Mouse (Mus musculus) adipose tissue, adult 10 weeks (tissue): ENCODE results near the gene Sh3pxd2b. TPM values are rescaled to one million over a fixed set of nuclear protein-coding genes. Genes with fewer than 3 reads are reported as not detected.

Experiments used
- polyA plus RNA-seq: library from polyadenylated mRNA; stranded (reverse); fragments of 350-450 nt; fragmentation: Illumina TruSeq; extraction: RNeasy Lipid Tissue Mini Kit (QIAGEN cat#74804); gene quantifications from one replicate; pipeline ENCODE4 v1.2.3, GENCODE M21; 2014; ENCODE audit warnings: low read depth, low replicate concordance

The Sh3pxd2b gene
- 10.1 TPM for polyA plus RNA-seq

GRCm38 (mm10) chr11:32347607-32348432 is at the start of gene Sh3pxd2b:
Sh3pxd2b (plus strand) TSS chr11:32347820.

GRCm38 (mm10) chr11:32299865-32300264 is 47.8 kb upstream of the Sh3pxd2b start, which contains the start of gene Hbq1a:
Hbq1a (plus strand) TSS chr11:32300069.

GRCm38 (mm10) chr11:32454800-32455506 is 107.3 kb downstream of the Sh3pxd2b start, which contains the start of gene Ubtd2:
Ubtd2 (plus strand) TSS chr11:32455370.

Other genes starting within 250 kb of the Sh3pxd2b start
- 0.55 TPM for gene Il9r, start 147.5 kb upstream of the Sh3pxd2b start, polyA plus RNA-seq
- 16.7 TPM for gene Snrnp25, start 142.4 kb upstream of the Sh3pxd2b start, polyA plus RNA-seq
- gene Rhbdf1, start 125.5 kb upstream of the Sh3pxd2b start, polyA plus RNA-seq, result 39.0 TPM
- gene Mpg, start 121.3 kb upstream of the Sh3pxd2b start, polyA plus RNA-seq, result 38.6 TPM
- gene Nprl3, start 80.1 kb upstream of the Sh3pxd2b start, polyA plus RNA-seq, result 46.6 TPM
- gene Hba-x, start 71.4 kb upstream of the Sh3pxd2b start, polyA plus RNA-seq, result not detected
- 1,070 TPM for gene Hba-a1, start 64.3 kb upstream of the Sh3pxd2b start, polyA plus RNA-seq
- gene Hbq1b, start 60.9 kb upstream of the Sh3pxd2b start, polyA plus RNA-seq, result not detected
- gene Hba-a2, start 51.3 kb upstream of the Sh3pxd2b start, polyA plus RNA-seq, result 1,858 TPM
- gene Hbq1a, start 47.8 kb upstream of the Sh3pxd2b start, polyA plus RNA-seq, result not detected
- 14.0 TPM for gene Ubtd2, start 107.5 kb downstream of the Sh3pxd2b start, polyA plus RNA-seq
- gene Efcab9, start 184.3 kb downstream of the Sh3pxd2b start, polyA plus RNA-seq, result 3.1 TPM
- gene Stk10, start 185.5 kb downstream of the Sh3pxd2b start, polyA plus RNA-seq, result 7.2 TPM